Mouse (Mus musculus) CH12.LX (cell line): ENCODE measurements around the gene Tpst2. TPM values are rescaled to one million over a fixed set of nuclear protein-coding genes. Genes with fewer than 3 reads are reported as not detected.

Source experiments
- DNase-seq: peaks from one replicate; pipeline ENCODE4 v3.0.0-alpha.2; 2013; ENCODE audit errors: extremely low read depth
- H3K27ac ChIP-seq: 2 replicates; pipeline ENCODE4 v1.5.1; 2012; ENCODE audit warnings: low read depth, mild to moderate bottlenecking, control low read depth, moderate library complexity; ENCODE audit not compliant: insufficient read depth
- H3K27me3 ChIP-seq: replicated peaks from 2 replicates; pipeline ENCODE3; 2012; ENCODE audit warnings: inconsistent platforms
- H3K36me3 ChIP-seq, 2 experiments: replicated peaks in 1 of 2; 2 replicates each; pipeline versions ENCODE3 to v1.6.1; 2012; ENCODE audit warnings: inconsistent platforms in 1 of 2, low read length in 1 of 2, mild to moderate bottlenecking in 1 of 2, mixed read lengths in 1 of 2, moderate library complexity in 1 of 2; ENCODE audit not compliant: control insufficient read depth in 1 of 2, insufficient read depth in 1 of 2
- H3K4me1 ChIP-seq, 2 experiments: 2 replicates each; pipeline ENCODE4 v1.6.1; 2012; ENCODE audit warnings: inconsistent platforms in 1 of 2, moderate library complexity in 1 of 2; ENCODE audit not compliant: insufficient read depth in 2 of 2, control insufficient read depth in 1 of 2
- H3K4me2 ChIP-seq: 2 replicates; pipeline ENCODE4 v1.6.1; 2012; ENCODE audit warnings: low read depth, mild to moderate bottlenecking, control low read depth; ENCODE audit not compliant: poor library complexity, insufficient read depth, severe bottlenecking
- H3K4me3 ChIP-seq, 3 experiments: fragments of 150-350 bp in 1 of 3; sonication (generic) in 1 of 3; replicated peaks in 1 of 3; 2 replicates each; pipeline versions ENCODE3 to v1.5.1; 2011 to 2012; ENCODE audit warnings: low read depth in 2 of 3, low read length in 2 of 3, mild to moderate bottlenecking in 2 of 3, moderate library complexity in 2 of 3, control low read depth in 1 of 3, improper control_type of control experiment in 1 of 3, inconsistent platforms in 1 of 3, mixed read lengths in 1 of 3; ENCODE audit not compliant: poor library complexity in 1 of 3
- H3K79me2 ChIP-seq: replicated peaks from 2 replicates; pipeline ENCODE4 v1.6.1; 2012; ENCODE audit warnings: mild to moderate bottlenecking, moderate library complexity; ENCODE audit not compliant: control insufficient read depth, poor library complexity, insufficient read depth, severe bottlenecking; ENCODE audit errors: extremely low read depth
- H3K9ac ChIP-seq: 2 replicates; pipeline ENCODE4 v1.6.1; 2012; ENCODE audit warnings: low read depth, mild to moderate bottlenecking, control low read depth, moderate library complexity; ENCODE audit not compliant: insufficient read depth
- H3K9me3 ChIP-seq: replicated peaks from 2 replicates; pipeline ENCODE3; 2012; ENCODE audit warnings: low read length, inconsistent platforms, mixed read lengths
- CHD2 ChIP-seq: IDR thresholded peaks from 2 replicates; pipeline ENCODE4 v1.6.1; 2011; ENCODE audit warnings: low read length, improper control_type of control experiment
- E2F4 ChIP-seq: IDR thresholded peaks from 2 replicates; pipeline ENCODE4 v1.6.1; 2011; ENCODE audit warnings: low read depth, low read length, improper control_type of control experiment; ENCODE audit not compliant: insufficient replicate concordance
- ELF1 ChIP-seq: IDR thresholded peaks from 2 replicates; pipeline ENCODE4 v1.6.1; 2014; ENCODE audit warnings: low read depth, mild to moderate bottlenecking, inconsistent platforms, low read length, improper control_type of control experiment
- GABPA ChIP-seq: IDR thresholded peaks from 2 replicates; pipeline ENCODE4 v1.6.1; 2012; ENCODE audit warnings: low read depth, low read length, improper control_type of control experiment, inconsistent platforms; ENCODE audit not compliant: insufficient replicate concordance
- HCFC1 ChIP-seq: IDR thresholded peaks from 2 replicates; pipeline ENCODE4 v1.6.1; 2012; ENCODE audit warnings: low read depth, mild to moderate bottlenecking, inconsistent platforms, low read length, improper control_type of control experiment
- IRF4 ChIP-seq: IDR thresholded peaks from 2 replicates; pipeline ENCODE4 v1.6.1; 2014; ENCODE audit warnings: low read depth, mild to moderate bottlenecking, inconsistent platforms, low read length, improper control_type of control experiment
- JUN ChIP-seq: IDR thresholded peaks from 2 replicates; pipeline ENCODE4 v1.6.1; 2011; ENCODE audit warnings: low read depth, mild to moderate bottlenecking, low read length, improper control_type of control experiment, moderate library complexity; ENCODE audit not compliant: insufficient read depth
- JUND ChIP-seq: conservative IDR thresholded peaks from 2 replicates; pipeline ENCODE4 v1.6.1; 2011; ENCODE audit warnings: low read depth, low read length, improper control_type of control experiment
- MAFK ChIP-seq: IDR thresholded peaks from 2 replicates; pipeline ENCODE4 v1.6.1; 2011; ENCODE audit warnings: low read length, improper control_type of control experiment; ENCODE audit not compliant: insufficient replicate concordance
- MAX ChIP-seq: IDR thresholded peaks from 2 replicates; pipeline ENCODE4 v1.6.1; 2011; ENCODE audit warnings: low read length, improper control_type of control experiment
- MAZ ChIP-seq: IDR thresholded peaks from 2 replicates; pipeline ENCODE4 v1.6.1; 2012; ENCODE audit warnings: low read depth, mild to moderate bottlenecking, inconsistent platforms, low read length, improper control_type of control experiment, moderate library complexity
- MXI1 ChIP-seq: IDR thresholded peaks from 2 replicates; pipeline ENCODE4 v1.6.1; 2011; ENCODE audit warnings: mild to moderate bottlenecking, low read depth, low read length, improper control_type of control experiment
- MYC ChIP-seq: IDR thresholded peaks from 2 replicates; pipeline ENCODE4 v1.6.1; 2011; ENCODE audit warnings: low read depth, mild to moderate bottlenecking, improper control_type of control experiment, low read length
- NELFE ChIP-seq: IDR thresholded peaks from 2 replicates; pipeline ENCODE4 v1.6.1; 2011; ENCODE audit warnings: low read depth, low read length, improper control_type of control experiment
- NRF1 ChIP-seq: IDR thresholded peaks from 2 replicates; pipeline ENCODE4 v1.6.1; 2014; ENCODE audit warnings: low read depth, mild to moderate bottlenecking, inconsistent platforms, low read length, improper control_type of control experiment, moderate library complexity
- POLR2A ChIP-seq: IDR thresholded peaks from 2 replicates; pipeline ENCODE4 v1.6.1; 2011; ENCODE audit warnings: low read depth, mild to moderate bottlenecking, improper control_type of control experiment, low read length
- TBP ChIP-seq: conservative IDR thresholded peaks from 2 replicates; pipeline ENCODE4 v1.6.1; 2011; ENCODE audit warnings: low read depth, low read length, improper control_type of control experiment
- TCF12 ChIP-seq: IDR thresholded peaks from 2 replicates; pipeline ENCODE4 v1.6.1; 2014; ENCODE audit warnings: low read depth, mild to moderate bottlenecking, inconsistent platforms, low read length, improper control_type of control experiment
- UBTF ChIP-seq: IDR thresholded peaks from 2 replicates; pipeline ENCODE4 v1.6.1; 2012; ENCODE audit warnings: low read depth, mild to moderate bottlenecking, inconsistent platforms, low read length, improper control_type of control experiment, moderate library complexity
- USF2 ChIP-seq: conservative IDR thresholded peaks from 2 replicates; pipeline ENCODE4 v1.6.1; 2011; ENCODE audit warnings: low read depth, low read length, improper control_type of control experiment
- ZKSCAN1 ChIP-seq: IDR thresholded peaks from 2 replicates; pipeline ENCODE4 v1.6.1; 2012; ENCODE audit warnings: low read depth, inconsistent platforms, low read length, improper control_type of control experiment, borderline replicate concordance
- dilution Hi-C: fragments of 300-500 bp; cut with MboI; formaldehyde crosslinking; loops from 2 replicates; pipeline ENCODE4 v1.14.3; 2020; ENCODE audit warnings: low sequenced_read_pairs; ENCODE audit not compliant: extremely low pct_unique_long_range_greater_than_20kb, extremely low pct_ligation_motif_present
- in situ Hi-C: fragments of 300-500 bp; cut with MboI; formaldehyde crosslinking; loops from 3 replicates; pipeline ENCODE4 v1.14.3; 2019; ENCODE audit warnings: low sequenced_read_pairs, low pct_ligation_motif_present, low pct_unique_long_range_greater_than_20kb, mixed read lengths
- polyA plus RNA-seq: library from polyadenylated mRNA; unstranded; fragments of >175 nt; gene quantifications from 2 replicates; pipeline ENCODE4 v1.2.1, GENCODE M21; 2012; ENCODE audit warnings: low read depth; ENCODE audit not compliant: insufficient read length
- total RNA-seq, 2 experiments: library from RNA; depleted of rRNA; stranded (reverse); fragments of 300-350 nt in 1 of 2; fragments of >200 nt in 1 of 2; gene quantifications; 2 replicates each; pipeline ENCODE4 v1.2.3; 2012 to 2014

The Tpst2 gene
- total and polyA plus RNA-seq, 3 experiments: 12.6 to 20.7 (median 15.6) TPM

- Histone ChIP-seq H3K9ac (no peak overlapping the region), H3K36me3 (no peaks in the 10 kb centered on the region), H3K4me2 (no peak overlapping the region), H3K4me3 (no peak overlapping the region), H3K79me2 (no peaks in the 10 kb centered on the region), H3K27me3 (peaks cover 69% of the 10 kb centered on the region), H3K4me1 (peaks cover 0 to 6% of the 10 kb centered on the region in 2 experiments; a peak in 2 of 4 replicates), H3K9me3 (no peaks in the 10 kb centered on the region), H3K27ac (no peak overlapping the region)
- dilution Hi-C loops: no loop called here
- in situ Hi-C loops: no loop called here
- TF ChIP-seq CHD2: no peak
- no peak for TF ChIP-seq GABPA
- 0 out of 2 replicates have a peak, but pooled peaks have one; percentile 33 for TF ChIP-seq TCF12
- DNase-seq: no peak
These were observed 22.1 kb upstream of the Tpst2 start for GRCm38 (mm10) chr5:112254282-112254806.

DNA sequence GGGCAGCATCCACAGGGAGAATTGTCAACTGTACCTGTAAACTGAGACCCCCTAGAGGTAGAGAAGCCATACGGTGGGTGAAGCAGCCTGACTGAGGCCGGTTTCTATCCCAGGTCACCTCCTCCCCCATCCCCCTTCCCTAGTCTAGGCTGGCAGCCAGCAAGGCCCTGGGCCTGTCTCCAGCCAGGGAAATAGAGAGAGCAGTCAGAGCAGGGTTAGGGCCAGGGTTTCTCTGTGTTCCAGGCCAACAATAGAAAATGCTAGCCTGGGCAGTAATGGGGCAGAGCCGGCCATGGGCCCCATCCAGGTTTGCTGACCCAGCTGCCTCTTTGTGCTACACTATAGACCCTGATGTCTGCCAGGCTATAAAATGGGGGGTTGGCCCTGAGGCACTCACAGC is 21.1 kb upstream of the Tpst2 start, which contains the start of gene Crybb1:
Crybb1 (plus strand) TSS at position 390 of the 400 bp plus-strand sequence.
- DNase-seq: no peak
- no peaks in the 10 kb centered on the region for H3K79me2 ChIP-seq
- H3K4me3 ChIP-seq: no peak within 1 kb of the TSS
- H3K4me1 ChIP-seq: peaks cover 6 to 10% of the 10 kb centered on the region in 2 experiments
- in situ Hi-C loops (no loop called here), dilution Hi-C loops (no loop called here)
- H3K27ac ChIP-seq: no peak within 1 kb of the TSS
- no peaks in the 10 kb centered on the region for H3K36me3 ChIP-seq
- H3K4me2 ChIP-seq: no peak within 1 kb of the TSS
- peaks cover 70% of the 10 kb centered on the region for H3K27me3 ChIP-seq
- no peaks in the 10 kb centered on the region for H3K9me3 ChIP-seq
- no peak within 1 kb of the TSS for H3K9ac ChIP-seq
- TF ChIP-seq NELFE: no peak
- TF ChIP-seq MXI1: no peak
- TF ChIP-seq NRF1: no peak
- TF ChIP-seq JUND: no peak
- no peak for TF ChIP-seq MAZ
- no peak for TF ChIP-seq POLR2A
- TF ChIP-seq MAFK: no peak
- TF ChIP-seq JUN: no peak
- no peak for TF ChIP-seq HCFC1
- no peak for TF ChIP-seq USF2
- TF ChIP-seq E2F4: no peak
- no peak for TF ChIP-seq UBTF
- TF ChIP-seq MYC: no peak
- no peak for TF ChIP-seq CHD2
- TF ChIP-seq GABPA: no peak
- no peak for TF ChIP-seq MAX
- no peak for TF ChIP-seq IRF4
- TF ChIP-seq ELF1: no peak
- TF ChIP-seq TBP: no peak
- TF ChIP-seq ZKSCAN1: no peak
